Mouse (Mus musculus) kidney, embryonic 16.5 days (tissue): ENCODE results near the gene 1700018F24Rik. TPM values are rescaled to one million over a fixed set of nuclear protein-coding genes. Genes with fewer than 3 reads are reported as not detected.
"Not testable (repeated sequence)": the region's sequence is repeated elsewhere in the genome, so short reads cannot be mapped to it uniquely, and the experiment has no call there.

Source experiments
- ATAC-seq: fragments of 200-750 bp; cut with Nextera tagmentation; 2 replicates; pipeline ENCODE4 v1.8.0; 2017; ENCODE audit warnings: moderate TSS enrichment; ENCODE audit not compliant: low FRiP score, low TSS enrichment
- H3K27ac ChIP-seq: fragments of 300-500 bp; sonication (generic); 2 replicates; pipeline ENCODE4 v1.5.1; 2014; ENCODE audit warnings: low read length
- H3K27me3 ChIP-seq: fragments of 300-500 bp; sonication (generic); 2 replicates; pipeline ENCODE4 v1.6.1; 2014; ENCODE audit warnings: low read length, control low read depth, mixed read lengths; ENCODE audit not compliant: insufficient read depth
- H3K36me3 ChIP-seq: fragments of 300-500 bp; sonication (generic); 2 replicates; pipeline ENCODE4 v1.6.1; 2014; ENCODE audit warnings: low read length, control low read depth, mixed read lengths; ENCODE audit not compliant: insufficient read depth
- H3K4me1 ChIP-seq: fragments of 300-500 bp; sonication (generic); 2 replicates; pipeline ENCODE4 v1.6.1; 2014; ENCODE audit warnings: low read length, control low read depth, mixed read lengths; ENCODE audit not compliant: insufficient read depth
- H3K4me2 ChIP-seq: fragments of 300-500 bp; sonication (generic); replicated peaks from 2 replicates; pipeline ENCODE4 v1.6.1; 2014; ENCODE audit warnings: low read depth, low read length
- H3K4me3 ChIP-seq: fragments of 300-500 bp; sonication (generic); 2 replicates; pipeline ENCODE4 v1.5.1; 2014; ENCODE audit warnings: mild to moderate bottlenecking, low read length
- H3K9ac ChIP-seq: fragments of 300-500 bp; sonication (generic); replicated peaks from 2 replicates; pipeline ENCODE4 v1.6.1; 2014; ENCODE audit warnings: low read length
- H3K9me3 ChIP-seq: fragments of 300-500 bp; sonication (generic); 2 replicates; pipeline ENCODE4 v1.6.1; 2016; ENCODE audit warnings: low read length, control low read depth
- WGBS: fragments of 180-500 bp; shearing (Covaris S2); extraction: QIAGEN DNeasy Blood & Tissue Kit; methylation state at CpG from one replicate; pipeline ENCODE4 v1.1.7; 2014; 5-methylcytosine and 5-hydroxymethylcytosine counted together
- polyA plus RNA-seq: library from polyadenylated mRNA; unstranded; fragments of >200 nt; fragmentation: Nextera tagmentation; extraction: Ambion mirVana; gene quantifications from 2 replicates; pipeline ENCODE4 v1.2.1, GENCODE M21; 2015

1700018F24Rik gene
- polyA plus RNA-seq, result not detected in 2 replicates

DNA sequence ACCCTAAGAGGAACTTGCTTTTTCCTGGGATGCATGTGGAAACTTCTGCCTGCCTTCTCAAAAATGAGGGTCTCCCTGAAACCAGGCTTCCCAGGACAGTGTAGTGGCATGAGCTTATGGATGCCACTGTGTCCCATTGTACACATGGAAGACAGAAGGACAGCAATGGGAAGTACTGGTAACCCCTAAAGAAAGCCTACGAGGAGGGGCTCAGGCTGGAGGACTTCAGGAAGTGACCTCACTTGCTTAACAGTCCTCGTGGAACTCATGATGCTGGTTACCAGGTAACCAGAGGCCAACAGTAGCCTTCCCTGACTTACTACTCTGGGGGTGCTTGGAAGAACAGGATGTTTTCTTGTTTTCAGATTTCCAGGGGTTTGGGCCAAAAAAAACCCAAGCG lies at the start of gene 1700018F24Rik:
TSS of gene 1700018F24Rik (plus strand) at position 301 of the 400 bp plus-strand sequence.
- not testable (repeated sequence) for H3K36me3 ChIP-seq, H3K9ac ChIP-seq, H3K4me1 ChIP-seq, H3K27ac ChIP-seq, H3K4me3 ChIP-seq, H3K9me3 ChIP-seq, ATAC-seq, H3K4me2 ChIP-seq, H3K27me3 ChIP-seq
- WGBS, result 61% methylated on average over 3 of the region's 3 CpGs

DNA sequence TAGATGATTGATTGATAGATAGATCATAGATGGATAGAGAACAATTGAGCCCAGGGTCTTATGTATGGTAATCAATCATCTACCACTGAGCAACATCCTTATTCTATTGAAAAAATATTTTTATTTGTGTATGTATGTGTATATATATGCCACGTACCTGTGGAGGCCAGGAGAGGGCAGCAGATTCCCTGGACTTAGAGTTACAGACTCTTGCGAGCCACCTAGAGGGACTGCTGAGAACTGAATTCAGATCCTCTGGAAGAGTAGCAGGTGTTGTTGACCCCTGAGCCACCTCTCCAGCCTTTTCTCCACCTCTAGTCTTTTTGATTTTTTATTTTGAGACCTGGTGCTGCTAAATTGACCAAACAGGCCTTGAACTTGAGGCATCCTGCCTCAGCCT lies 44.3 kb upstream of the 1700018F24Rik start:
- Histone ChIP-seq H3K9me3 (no peaks in the 10 kb centered on the region), H3K27ac (no peak overlapping the region), H3K27me3 (no peaks in the 10 kb centered on the region), H3K4me3 (no peak overlapping the region), H3K4me1 (no peaks in the 10 kb centered on the region), H3K9ac (no peak overlapping the region), H3K4me2 (no peak overlapping the region), H3K36me3 (no peaks in the 10 kb centered on the region)
- no peak for ATAC-seq
- 42% methylated on average over 2 of the region's 2 CpGs for whole genome bisulfite sequencing

DNA sequence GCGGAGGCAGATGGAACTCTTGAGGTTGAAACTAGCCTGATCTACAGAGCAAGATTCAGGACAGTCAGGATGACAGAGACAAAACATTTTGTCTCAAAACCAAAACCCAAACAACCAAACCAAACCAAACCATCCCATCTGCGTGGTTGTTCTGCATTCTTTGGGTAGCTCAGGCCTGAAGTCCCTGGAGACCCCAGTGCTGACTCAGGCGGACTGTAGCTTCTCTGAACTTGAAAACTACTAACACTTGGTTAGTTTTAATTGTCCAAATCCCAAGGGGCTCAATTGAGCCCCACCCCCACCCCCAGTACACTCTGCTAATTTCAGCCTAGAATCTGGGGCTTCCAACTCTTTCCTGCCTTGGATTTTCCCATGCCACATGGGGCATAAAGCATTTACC lies 39.4 kb upstream of the 1700018F24Rik start:
- WGBS, result 81% methylated on average over 3 of the region's 3 CpGs
- no peak for ATAC-seq
- Histone ChIP-seq H3K4me3 (no peak overlapping the region), H3K4me2 (no peak overlapping the region), H3K4me1 (no peaks in the 10 kb centered on the region), H3K27me3 (no peaks in the 10 kb centered on the region), H3K27ac (no peak overlapping the region), H3K9me3 (no peaks in the 10 kb centered on the region), H3K36me3 (no peaks in the 10 kb centered on the region), H3K9ac (no peak overlapping the region)

DNA sequence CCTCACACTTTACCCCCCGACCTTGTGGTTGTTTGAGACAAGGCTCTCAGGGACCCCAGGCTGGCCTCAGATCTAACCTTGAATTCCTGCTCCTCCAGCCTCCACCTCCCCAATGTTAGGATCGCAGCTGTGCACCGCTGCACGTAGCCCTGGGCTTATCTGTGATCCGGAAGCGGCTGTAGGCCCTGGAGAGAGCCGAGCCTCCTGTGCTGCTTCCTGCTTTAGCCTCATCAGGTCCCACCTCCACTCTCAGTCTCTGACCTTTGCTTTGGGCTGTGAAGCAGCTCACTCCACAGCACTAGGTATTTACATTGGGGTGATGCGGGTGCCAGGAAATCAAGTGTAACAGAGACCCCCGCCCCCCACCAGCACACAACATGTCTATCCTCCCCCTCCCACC lies 38.3 kb upstream of the 1700018F24Rik start:
- Histone ChIP-seq H3K4me2 (no peak overlapping the region), H3K9me3 (no peaks in the 10 kb centered on the region), H3K27ac (no peak overlapping the region), H3K4me3 (no peak overlapping the region), H3K4me1 (no peaks in the 10 kb centered on the region), H3K36me3 (no peaks in the 10 kb centered on the region), H3K9ac (no peak overlapping the region), H3K27me3 (no peaks in the 10 kb centered on the region)
- ATAC-seq, result no peak
- WGBS, result 72% methylated on average over 9 of the region's 9 CpGs

DNA sequence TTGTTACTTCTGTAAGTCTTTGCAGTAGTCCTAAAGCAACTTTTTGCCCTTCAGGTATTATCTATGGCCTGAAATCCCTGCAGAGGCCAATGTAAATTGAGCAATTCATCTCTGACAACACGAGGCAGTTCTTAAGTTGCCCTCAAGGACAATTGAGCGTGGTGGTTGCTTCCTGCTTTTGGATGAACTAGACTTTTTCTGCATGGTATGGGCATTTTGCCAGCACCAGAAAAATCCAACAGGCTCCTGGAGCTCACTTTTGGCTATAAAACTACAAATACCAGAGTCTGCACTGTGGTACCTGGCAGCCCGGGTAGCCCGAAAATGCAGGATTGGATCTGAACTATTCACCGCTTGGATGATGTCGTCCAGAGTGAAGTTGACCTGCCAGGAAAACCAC lies 37.2 kb upstream of the 1700018F24Rik start:
- no peak overlapping the region for H3K4me3 ChIP-seq
- no peak for ATAC-seq
- H3K9ac ChIP-seq, result no peak overlapping the region
- 77% methylated on average over 6 of the region's 6 CpGs for WGBS
- no peak overlapping the region for H3K4me2 ChIP-seq
- H3K36me3 ChIP-seq, result no peaks in the 10 kb centered on the region
- no peaks in the 10 kb centered on the region for H3K27me3 ChIP-seq
- H3K4me1 ChIP-seq, result no peaks in the 10 kb centered on the region
- H3K27ac ChIP-seq, result no peak overlapping the region
- no peaks in the 10 kb centered on the region for H3K9me3 ChIP-seq

DNA sequence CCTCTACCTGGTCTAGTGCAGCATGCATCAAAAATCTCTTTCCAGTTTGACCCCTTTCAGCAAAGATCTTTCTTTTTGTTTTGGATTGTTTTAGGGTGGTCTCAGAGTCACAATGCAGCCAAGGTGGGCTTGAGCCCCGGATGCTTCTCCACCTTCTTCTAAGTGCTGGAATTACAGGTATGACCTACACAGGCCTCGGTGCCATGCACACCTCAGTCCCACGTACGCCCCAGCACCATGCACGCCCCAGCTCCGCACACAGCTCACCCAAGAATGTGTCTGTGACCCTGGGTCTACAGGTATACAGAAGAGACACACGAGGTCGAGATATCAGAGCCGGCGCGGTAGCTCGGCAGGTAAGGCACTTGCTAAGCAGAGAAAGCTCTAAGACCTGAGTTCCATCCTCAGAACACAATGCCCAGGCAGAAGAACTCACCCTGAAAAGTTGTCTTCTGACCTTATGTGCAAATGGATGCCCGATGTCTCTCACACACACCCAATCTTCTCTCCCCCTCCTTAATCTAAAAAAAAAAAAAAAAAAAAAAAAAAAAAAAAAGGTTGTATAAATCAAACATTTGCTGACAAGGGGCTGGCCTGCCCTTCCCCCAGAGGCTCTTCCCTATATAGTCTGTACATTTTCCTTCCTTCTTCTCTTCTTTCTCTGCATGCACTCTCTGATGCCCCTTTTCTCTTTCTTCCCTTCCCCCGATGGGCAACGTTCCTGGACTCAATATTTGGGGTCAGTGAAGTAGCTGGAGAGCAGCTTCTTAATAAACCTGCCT lies 33.7 kb upstream of the 1700018F24Rik start:
- Histone ChIP-seq H3K4me3 (no peak overlapping the region), H3K4me1 (no peaks in the 10 kb centered on the region), H3K9me3 (no peaks in the 10 kb centered on the region), H3K27ac (no peak overlapping the region), H3K27me3 (no peaks in the 10 kb centered on the region), H3K36me3 (no peaks in the 10 kb centered on the region), H3K9ac (no peak overlapping the region), H3K4me2 (no peak overlapping the region)
- no peak; the same call in 1 of the 2 replicates for ATAC-seq
- WGBS, result 90% methylated on average over 15 of the region's 15 CpGs

DNA sequence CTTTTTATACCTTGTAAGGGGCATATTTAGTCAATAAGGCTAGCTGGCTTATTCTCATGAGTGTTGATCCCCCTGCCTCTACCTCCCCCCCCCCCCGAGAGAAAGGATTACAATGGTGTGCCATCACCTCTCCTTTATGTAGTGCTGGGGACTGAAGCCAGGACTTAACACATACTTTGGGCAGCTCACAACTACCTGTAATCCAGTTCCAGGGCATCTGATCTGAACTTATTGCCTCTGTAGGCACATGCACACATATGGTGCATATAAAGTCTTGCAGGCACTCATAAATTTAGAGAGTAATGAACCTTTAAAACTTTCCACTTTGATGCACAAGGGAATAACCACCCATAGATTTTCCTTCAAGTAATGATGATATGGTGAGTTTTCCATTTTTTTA lies 28.5 kb upstream of the 1700018F24Rik start:
- Histone ChIP-seq H3K4me1 (no peaks in the 10 kb centered on the region), H3K9ac (no peak overlapping the region), H3K27me3 (no peaks in the 10 kb centered on the region), H3K4me3 (no peak overlapping the region), H3K9me3 (no peaks in the 10 kb centered on the region), H3K27ac (no peak overlapping the region), H3K36me3 (no peaks in the 10 kb centered on the region), H3K4me2 (no peak overlapping the region)
- no peak for ATAC-seq
- WGBS, result 86% methylated on average over 1 of the region's 1 CpGs

DNA sequence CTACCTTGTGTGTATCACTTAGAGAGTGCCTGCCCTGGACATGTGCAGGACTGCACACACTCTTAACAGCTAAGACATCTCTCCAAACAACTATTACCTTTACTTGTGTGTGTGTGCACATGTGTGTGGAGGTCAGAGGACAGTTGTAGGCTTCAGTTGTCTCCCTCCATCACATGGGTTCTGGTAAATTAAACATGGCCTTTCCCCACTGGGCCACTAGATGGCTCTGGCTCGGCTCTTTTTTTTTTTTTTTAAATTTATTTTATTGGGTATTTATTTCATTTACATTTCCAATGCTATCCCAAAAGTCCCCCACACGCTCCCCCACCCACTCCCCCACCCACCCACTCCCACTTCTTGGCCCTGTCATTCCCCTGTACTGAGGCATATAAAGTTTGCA lies 26.0 kb upstream of the 1700018F24Rik start:
- H3K9me3 ChIP-seq, H3K9ac ChIP-seq, H3K36me3 ChIP-seq, ATAC-seq, H3K27me3 ChIP-seq, H3K27ac ChIP-seq, H3K4me3 ChIP-seq, H3K4me1 ChIP-seq, H3K4me2 ChIP-seq: not testable (repeated sequence)
- 43% methylated on average over 1 of the region's 2 CpGs for WGBS

DNA sequence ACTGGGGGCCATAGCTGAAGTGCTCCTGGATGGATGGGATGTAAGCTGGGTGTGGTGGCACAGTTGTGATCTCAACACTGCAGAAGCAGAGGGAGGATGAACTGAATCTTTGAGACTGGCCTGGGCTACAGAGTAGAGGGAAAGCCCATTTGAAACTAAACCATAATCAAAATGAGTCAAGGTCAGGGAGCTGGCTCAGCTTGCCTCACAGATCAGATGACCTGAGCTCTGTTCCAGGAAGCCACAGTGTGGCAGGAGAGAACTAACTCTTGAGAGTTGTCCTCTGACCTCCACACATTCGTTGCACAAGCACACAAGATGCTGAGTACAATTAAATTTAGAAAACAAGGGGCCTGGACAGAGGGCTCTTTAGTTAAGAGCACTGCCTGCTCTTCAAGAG lies 22.5 kb upstream of the 1700018F24Rik start:
- not testable (repeated sequence) for H3K4me2 ChIP-seq, H3K27me3 ChIP-seq, H3K4me3 ChIP-seq, H3K9me3 ChIP-seq, H3K36me3 ChIP-seq, H3K9ac ChIP-seq, ATAC-seq, H3K4me1 ChIP-seq, H3K27ac ChIP-seq
- 33% methylated on average over 1 of the region's 1 CpGs for WGBS

DNA sequence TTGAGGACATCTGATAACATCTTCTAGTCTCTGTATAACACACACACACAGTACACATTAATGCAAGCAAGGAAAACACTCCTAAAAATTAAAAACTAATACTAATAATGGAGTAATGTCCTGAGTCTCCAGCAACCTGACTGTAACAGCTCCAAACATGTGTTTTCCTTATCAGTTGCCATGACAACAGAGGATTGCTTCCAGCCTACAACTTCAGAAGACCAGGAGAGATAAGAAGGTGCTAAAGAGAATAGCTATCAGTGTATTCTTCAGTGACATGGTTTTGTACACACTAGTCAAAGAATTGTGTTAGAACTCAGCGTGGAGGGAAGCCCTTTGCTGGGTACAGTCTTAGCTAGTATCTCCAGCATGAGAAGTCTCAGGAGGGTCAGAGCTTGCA lies 22.1 kb upstream of the 1700018F24Rik start:
- not testable (repeated sequence) for H3K27ac ChIP-seq, H3K4me1 ChIP-seq, H3K9me3 ChIP-seq, H3K9ac ChIP-seq, H3K4me2 ChIP-seq, H3K4me3 ChIP-seq, H3K27me3 ChIP-seq, ATAC-seq, H3K36me3 ChIP-seq
- 86% methylated on average over 1 of the region's 1 CpGs for WGBS
